Mouse (Mus musculus): ENCODE data around the gene Pcolce2.

Gene Pcolce2

DNA sequence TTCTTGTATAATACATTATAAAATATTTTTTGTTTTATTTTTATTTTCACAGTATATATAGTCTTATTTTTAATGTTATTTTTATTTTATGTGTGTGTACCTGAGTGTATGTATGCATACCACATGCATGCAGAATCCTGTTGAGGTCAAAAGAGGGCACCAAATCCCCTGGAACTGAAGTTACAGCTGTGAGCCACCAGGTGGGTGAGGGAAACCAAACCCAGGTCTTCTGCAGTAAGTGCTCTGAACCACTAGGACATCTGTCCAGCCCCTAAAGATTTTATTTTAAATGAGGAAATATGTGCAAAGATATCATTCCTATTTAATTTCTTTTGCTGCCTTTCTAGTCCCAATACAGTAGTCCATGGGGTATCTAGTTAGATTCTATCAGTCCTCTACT lies 71.5 kb downstream of the Pcolce2 start:
- DNase-seq (ENCODE audit: low spot score): no peak

DNA sequence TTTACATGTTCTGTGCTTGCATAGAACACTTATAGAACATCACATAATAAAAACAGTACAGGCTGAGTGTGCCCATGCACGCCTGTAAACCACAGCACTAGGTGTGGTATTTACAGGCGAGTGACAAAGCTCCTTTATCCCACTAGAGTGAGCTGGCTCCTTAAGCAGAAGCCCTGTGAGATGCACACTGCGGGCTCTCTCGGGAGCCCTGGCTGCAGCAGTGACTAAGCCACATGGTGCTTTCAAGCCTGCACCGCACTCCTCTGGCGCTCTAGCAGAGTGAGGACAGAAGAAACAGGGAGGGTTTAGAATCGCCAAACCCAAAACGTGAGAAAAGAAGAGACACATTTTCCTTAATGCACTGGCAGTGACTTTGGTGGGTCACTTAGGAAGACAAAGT lies 75.2 kb downstream of the Pcolce2 start:
- no peak for DNase-seq (ENCODE audit: low spot score)

DNA sequence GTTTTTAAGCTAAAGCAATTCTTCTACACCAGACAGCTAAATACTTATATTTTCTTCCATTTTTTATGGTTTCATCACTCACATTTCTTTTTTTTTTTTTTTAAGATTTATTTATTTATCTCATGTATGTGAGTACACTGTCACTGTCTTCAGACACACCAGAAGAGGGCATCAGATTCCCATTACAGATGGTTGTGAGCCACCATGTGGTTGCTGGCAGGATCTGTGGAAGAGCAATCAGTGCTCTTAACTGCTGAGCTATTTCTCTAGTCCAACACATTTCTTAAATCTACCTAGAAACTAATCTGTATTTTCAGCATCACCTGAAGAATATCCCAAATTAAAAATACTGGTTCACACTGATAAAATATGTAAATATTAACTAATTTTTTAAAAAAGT lies 98.8 kb downstream of the Pcolce2 start:
- no peak for DNase-seq (ENCODE audit: low spot score)

DNA sequence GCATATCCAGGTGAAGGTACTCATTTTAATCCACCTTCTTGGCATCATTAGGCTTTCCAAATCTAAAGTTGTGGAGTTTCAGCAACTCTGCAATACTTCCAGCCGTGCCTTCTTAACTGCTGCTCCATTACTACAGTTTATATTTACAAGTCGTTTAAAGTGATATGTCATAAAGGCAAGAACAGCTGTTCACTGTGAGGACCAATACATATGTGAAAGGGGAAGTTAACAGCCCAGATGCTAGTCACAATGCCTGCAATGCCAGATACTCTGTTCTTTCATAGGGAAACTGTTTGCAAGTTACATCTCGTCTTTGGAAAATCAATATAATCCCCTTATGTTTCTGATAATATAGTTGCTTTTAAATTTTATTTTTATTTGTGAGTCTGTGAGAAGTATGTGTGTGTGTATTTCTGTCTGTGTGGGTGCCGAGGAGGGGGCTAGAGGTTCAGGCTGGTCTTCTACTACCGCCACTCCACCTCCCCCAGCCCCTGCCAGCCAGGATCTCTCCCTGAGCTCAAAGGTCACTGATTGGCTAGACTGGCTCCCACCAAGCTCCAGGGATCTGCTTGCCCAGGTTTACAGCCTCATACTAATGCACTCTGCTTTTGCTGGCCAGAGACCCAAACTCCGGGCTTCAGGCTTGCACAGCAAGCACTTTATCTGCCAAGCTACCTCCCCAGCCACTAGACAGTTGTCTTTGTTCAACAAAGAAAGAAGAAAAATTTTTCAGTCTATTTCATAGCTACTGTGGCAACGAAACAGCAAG lies 107.6 kb downstream of the Pcolce2 start:
- no peak for DNase-seq (ENCODE audit: low spot score)

DNA sequence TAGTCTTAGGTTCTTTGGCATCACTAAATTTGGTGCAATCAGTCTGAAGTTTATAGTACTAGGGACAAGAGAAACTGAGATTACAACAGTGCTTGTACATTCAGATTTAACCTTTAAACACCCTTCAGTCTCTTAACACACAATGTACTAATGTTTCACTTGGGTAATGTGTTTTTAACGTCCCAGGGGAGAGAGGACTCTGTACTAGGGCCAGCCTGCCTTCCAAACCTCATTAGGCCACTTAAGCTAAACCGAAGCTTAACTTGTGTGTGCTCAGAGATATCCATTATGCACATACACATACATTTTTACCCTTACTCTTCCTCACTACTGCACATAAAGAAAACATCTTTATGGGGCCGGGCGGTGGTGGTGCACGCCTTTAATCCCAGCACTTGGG lies 109.9 kb downstream of the Pcolce2 start:
- no peak for DNase-seq (ENCODE audit: low spot score)

Data from testis, postnatal 14 days (tissue).